Mouse (Mus musculus) ovary, postnatal 36 days (tissue): ENCODE results near the gene Rela.
"Not testable (repeated sequence)": the region's sequence is repeated elsewhere in the genome, so short reads cannot be mapped to it uniquely, and the experiment has no call there.

Experiments
- DNase-seq: peaks from one replicate; pipeline ENCODE4 v3.0.0; 2022; ENCODE audit warnings: low spot score, mixed read lengths

Rela gene

DNA sequence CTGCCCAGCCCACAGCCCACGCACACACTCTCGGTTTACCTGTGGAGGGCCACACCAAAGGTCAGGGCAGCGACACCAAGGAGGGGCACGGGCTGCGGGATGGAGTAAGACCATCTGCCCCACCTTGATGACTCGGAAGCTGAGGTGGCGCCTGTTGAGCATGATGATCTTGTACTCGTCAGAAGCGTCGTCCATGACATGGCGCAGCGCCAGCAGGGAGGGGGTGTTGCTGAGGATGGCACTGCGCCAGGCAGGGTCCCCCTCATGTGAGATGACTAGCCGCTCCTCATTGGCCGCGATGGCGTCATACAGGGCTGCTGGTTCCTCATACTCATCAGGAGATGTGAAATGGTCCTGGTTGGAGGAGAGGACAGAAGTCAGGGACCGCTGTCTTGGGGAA lies 29.1 kb downstream of the Rela start:
- DNase-seq: no peak

- no peak for DNase-seq
Observed at GRCm38 (mm10) chr19:5668372-5668771, 31.1 kb downstream of the Rela start.

- no peak for DNase-seq
Observed at GRCm38 (mm10) chr19:5680432-5680831, 43.1 kb downstream of the Rela start.

DNA sequence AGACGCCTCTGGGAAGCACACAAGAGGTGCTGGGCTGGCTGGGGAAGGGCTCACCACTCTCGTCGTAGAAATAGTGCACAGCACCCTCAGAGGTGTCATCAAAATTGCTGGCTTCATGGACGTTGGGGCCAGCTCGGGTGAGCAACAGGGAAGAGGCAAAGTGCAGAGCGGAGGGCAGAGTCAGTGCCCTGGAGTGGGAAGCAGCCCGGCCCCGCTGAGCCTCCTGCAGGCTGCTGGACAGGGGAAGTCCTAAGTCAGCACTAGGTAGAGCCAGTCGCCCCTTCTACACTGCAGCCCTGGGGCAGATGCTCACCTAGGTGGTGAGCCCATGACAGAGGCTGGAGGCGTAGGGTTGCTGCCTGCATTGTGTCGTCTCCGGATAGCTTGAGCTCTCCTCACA lies 47.0 kb downstream of the Rela start:
- DNase-seq: no peak

- DNase-seq: no peak
Observed at GRCm38 (mm10) chr19:5684985-5685384, 47.7 kb downstream of the Rela start.

GRCm38 (mm10) chr19:5685431-5685830 lies 48.1 kb downstream of the Rela start:
- no peak for DNase-seq

- DNase-seq: no peak
Observed at GRCm38 (mm10) chr19:5685861-5686260, 48.6 kb downstream of the Rela start.

- DNase-seq: no peak
Observed at GRCm38 (mm10) chr19:5686437-5686836, 49.2 kb downstream of the Rela start.

- not testable (repeated sequence) for DNase-seq
Observed at GRCm38 (mm10) chr19:5686954-5687353, 49.7 kb downstream of the Rela start.

DNA sequence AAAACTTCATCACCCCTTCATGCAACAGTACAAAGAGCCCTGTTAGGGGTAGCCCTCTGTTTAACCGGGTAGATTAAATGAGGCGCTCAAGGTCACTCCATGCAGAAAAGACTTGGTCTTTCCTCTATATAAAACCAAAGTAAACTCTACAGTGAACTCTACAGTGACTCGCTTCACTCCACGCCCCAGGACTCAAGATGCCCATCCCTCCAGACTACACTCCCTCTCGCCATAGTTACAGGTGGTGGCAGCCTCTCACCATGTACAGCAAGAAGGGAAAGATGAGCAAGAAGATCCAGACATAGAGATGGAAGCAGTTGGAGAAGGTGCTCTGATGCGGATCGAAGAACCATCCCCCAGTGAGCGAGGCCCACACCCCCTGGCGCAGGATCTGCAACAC lies 50.5 kb downstream of the Rela start:
- no peak for DNase-seq

DNA sequence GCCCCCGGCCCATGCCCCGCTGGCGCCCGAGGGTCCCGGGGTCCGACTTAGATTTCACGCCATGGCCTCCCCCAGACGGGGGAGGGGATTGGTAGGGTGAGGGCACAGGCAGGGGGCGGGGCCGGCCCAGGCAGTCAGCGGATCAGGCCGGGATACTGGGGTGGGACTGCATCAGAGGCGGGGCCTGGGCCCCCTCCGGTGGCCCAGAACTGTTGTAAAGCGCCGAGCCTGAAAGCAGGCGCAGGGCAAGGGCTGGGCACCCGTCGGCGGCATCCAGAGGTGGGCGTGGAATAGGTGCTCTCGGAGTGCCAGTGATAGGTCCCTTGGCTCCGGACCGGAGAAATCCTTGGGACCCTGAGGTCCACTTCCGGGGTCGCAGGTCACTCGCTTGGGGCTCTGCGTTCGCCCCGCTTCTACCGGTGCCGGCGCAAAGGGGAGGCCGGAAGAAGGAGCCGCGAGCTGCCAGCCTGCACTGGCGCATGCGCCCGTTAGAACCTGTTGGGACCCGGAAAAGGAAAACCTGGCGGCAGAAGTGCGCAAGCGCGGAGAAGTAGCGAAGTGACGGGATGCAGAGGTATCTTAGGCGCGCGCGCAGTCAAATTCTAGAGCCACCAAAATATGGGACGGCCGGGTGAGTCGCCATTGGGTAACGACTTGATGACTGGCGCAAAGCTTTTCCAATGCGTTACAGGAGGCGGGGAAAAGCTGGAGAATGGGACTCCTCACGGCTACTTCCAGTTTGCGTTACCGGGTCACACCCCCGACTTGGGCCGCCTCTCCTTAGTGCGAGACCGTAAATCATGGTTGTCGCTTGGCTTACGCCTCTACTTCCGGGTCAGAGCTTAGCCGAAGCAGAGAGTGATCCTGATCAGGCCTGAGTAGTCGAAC lies 51.2 kb downstream of the Rela start, which contains the start of the genes Map3k11 and Pcnx3:
TSS of gene Map3k11 (plus strand) at position 543 of the 888 bp plus-strand sequence.
TSS of gene Pcnx3 (minus strand) at position 709 of the 888 bp plus-strand sequence.
- DNase-seq: peak; percentile 97

GRCm38 (mm10) chr19:5689088-5689428 lies 51.8 kb downstream of the Rela start:
- DNase-seq: no peak

DNA sequence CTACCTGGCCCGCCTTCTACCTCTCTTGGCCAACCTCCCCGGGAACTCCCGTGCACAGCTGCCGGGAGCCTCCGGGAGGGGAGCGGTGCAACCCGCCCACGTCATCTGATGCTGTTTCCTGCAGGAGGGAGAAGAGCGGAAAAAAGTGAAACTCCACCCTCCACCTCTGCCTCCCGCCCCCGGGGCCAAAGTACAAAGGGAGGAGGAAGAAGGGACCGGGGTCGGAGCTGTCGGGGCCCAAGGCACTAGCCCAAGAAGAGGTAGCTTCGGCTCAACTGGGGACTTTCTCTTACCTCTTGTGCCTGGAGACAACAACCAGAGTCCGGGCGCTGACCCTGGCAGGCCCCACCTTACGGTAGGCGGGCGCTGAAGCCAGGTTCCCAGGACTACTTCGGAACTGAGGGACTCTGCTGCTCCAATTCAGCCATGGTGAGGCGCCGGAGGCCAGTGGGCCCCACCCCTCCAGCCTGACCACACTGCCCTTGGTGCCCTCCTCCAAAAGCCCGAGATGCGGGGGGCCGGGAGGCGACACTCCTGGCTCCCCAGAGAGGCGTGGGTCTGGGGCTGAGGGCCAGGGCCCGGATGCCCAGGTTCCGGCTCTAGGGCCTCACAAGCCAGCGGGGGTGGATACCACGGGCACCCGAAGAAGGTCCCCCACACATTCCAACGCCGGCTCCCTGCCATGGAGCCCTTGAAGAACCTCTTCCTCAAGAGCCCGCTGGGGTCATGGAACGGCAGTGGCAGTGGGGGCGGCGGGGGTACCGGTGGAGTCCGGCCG lies 52.5 kb downstream of the Rela start:
- peak; percentile 86 for DNase-seq

GRCm38 (mm10) chr19:5690343-5690735 lies 53.1 kb downstream of the Rela start:
- no peak for DNase-seq

- no peak for DNase-seq
Observed at GRCm38 (mm10) chr19:5691601-5692000, 54.3 kb downstream of the Rela start.

GRCm38 (mm10) chr19:5692086-5692912 lies 55.0 kb downstream of the Rela start:
- peak; percentile 45 for DNase-seq

DNA sequence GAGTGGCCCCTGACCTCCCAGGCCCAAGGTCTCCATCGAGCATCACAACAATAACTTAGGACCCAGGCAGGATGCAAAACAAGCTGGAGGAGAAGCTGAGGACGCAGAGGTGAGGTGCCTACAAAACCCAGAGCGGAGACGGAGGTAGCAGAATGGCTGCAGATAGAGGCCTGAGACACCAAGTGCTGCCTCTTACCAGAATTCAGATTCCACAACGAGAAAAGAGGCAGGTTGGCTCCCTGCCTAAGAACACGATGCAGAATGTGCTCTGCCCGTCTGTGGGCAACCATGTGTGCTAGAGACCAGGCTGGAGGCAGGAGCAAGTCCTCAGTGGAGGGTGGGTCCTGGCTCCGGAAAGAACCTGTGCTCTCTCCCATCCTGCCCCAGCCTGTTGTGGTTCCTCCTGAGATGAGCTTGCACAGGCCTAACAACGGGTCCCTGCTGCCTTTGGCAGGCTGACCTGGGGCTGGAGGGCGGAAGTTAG lies 55.7 kb downstream of the Rela start:
- no peak for DNase-seq

DNA sequence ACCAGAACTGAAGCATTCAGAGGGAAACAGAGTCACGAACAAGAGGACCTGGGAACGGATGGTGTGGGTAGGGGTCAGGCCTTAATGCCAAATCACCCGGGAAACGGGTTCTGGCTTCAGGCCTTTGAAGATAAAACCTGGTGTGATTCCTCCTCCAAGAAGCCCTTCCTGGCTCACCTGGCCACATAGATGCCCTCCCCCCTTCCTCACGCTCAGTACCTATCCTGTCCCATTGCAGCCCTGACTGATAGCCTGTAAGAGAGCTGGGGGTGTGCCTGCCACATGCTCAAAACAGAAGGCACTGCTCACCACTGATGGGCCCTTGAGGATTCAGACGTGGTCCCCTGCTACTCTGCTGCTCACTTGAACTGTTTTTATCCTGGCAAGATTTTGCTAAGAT lies 56.5 kb downstream of the Rela start:
- DNase-seq: no peak

- no peak for DNase-seq
Observed at GRCm38 (mm10) chr19:5695849-5696462, 58.7 kb downstream of the Rela start.
